Mouse (Mus musculus): ENCODE data around the gene Grwd1. TPM values are rescaled to one million over a fixed set of nuclear protein-coding genes. Genes with fewer than 3 reads are reported as not detected.

Gene Grwd1
- polyA plus RNA-seq, 1 experiment from 2014 or later, result 16.4 TPM

GRCm38 (mm10) chr7:45775237-45775636, 55.5 kb downstream of the Grwd1 start:
- H3K4me3 ChIP-seq (ENCODE audit: low read depth, low read length), result no peak overlapping the region
- no peak overlapping the region; the same call in 1 of the 2 replicates for H3K27ac ChIP-seq (ENCODE audit: low read depth, low read length)
- 71% methylated on average over 7 of the region's 7 CpGs for WGBS
- H3K4me1 ChIP-seq (replicated peaks; ENCODE audit: control insufficient read depth, insufficient read depth, low read length), result no peaks in the 10 kb centered on the region
- no peaks in the 10 kb centered on the region for H3K27me3 ChIP-seq (replicated peaks; ENCODE audit: control insufficient read depth, insufficient read depth, low read length)
- no peaks in the 10 kb centered on the region for H3K36me3 ChIP-seq (ENCODE audit: control insufficient read depth, insufficient read depth)
- no peak overlapping the region for H3K9ac ChIP-seq (ENCODE audit: low read depth, low read length)
- H3K9me3 ChIP-seq (ENCODE audit: control insufficient read depth), result no peaks in the 10 kb centered on the region
- H3K4me2 ChIP-seq (replicated peaks; ENCODE audit: low read depth), result no peak overlapping the region
- TF ChIP-seq CTCF (IDR thresholded peaks at IDR 0.05; ENCODE audit: low read depth), result no peak
- ATAC-seq, result no peak

Other genes with a start within 250 kb of the Grwd1 start
- not detected in 2 replicates for gene Fgf21, start 215.5 kb downstream of the Grwd1 start, polyA plus RNA-seq (2015; fragmentation: Nextera tagmentation; extraction: Ambion mirVana)
- 0.05 and 0.23 TPM in 2 replicates for gene Fut1, start 213.7 kb downstream of the Grwd1 start, polyA plus RNA-seq (2015; fragmentation: Nextera tagmentation; extraction: Ambion mirVana)
- gene Izumo1, start 209.1 kb downstream of the Grwd1 start, polyA plus RNA-seq (2015; fragmentation: Nextera tagmentation; extraction: Ambion mirVana), result 0.08 TPM in 2 replicates
- 5.7 and 6.1 TPM in 2 replicates for gene Rasip1, start 203.5 kb downstream of the Grwd1 start, polyA plus RNA-seq (2015; fragmentation: Nextera tagmentation; extraction: Ambion mirVana)
- gene Mamstr, start 191.0 kb downstream of the Grwd1 start, polyA plus RNA-seq (2015; fragmentation: Nextera tagmentation; extraction: Ambion mirVana), result 2.8 and 3.7 TPM in 2 replicates
- 2.9 and 3.6 TPM in 2 replicates for gene Fut2, start 164.6 kb downstream of the Grwd1 start, polyA plus RNA-seq (2015; fragmentation: Nextera tagmentation; extraction: Ambion mirVana)
- 0.10 and 0.20 TPM in 2 replicates for gene Ntn5, start 146.9 kb downstream of the Grwd1 start, polyA plus RNA-seq (2015; fragmentation: Nextera tagmentation; extraction: Ambion mirVana)
- gene Sec1, start 136.5 kb downstream of the Grwd1 start, polyA plus RNA-seq (2015; fragmentation: Nextera tagmentation; extraction: Ambion mirVana), result 0.08 and 0.25 TPM in 2 replicates
- gene Car11, start 131.1 kb downstream of the Grwd1 start, polyA plus RNA-seq (2015; fragmentation: Nextera tagmentation; extraction: Ambion mirVana), result 2.1 and 2.7 TPM in 2 replicates
- 6.9 and 8.6 TPM in 2 replicates for gene Dbp, start 125.9 kb downstream of the Grwd1 start, polyA plus RNA-seq (2015; fragmentation: Nextera tagmentation; extraction: Ambion mirVana)
- 708 and 740 TPM in 2 replicates for gene Rpl18, start 115.5 kb downstream of the Grwd1 start, polyA plus RNA-seq (2015; fragmentation: Nextera tagmentation; extraction: Ambion mirVana)
- gene Sphk2, start 112.9 kb downstream of the Grwd1 start, polyA plus RNA-seq (2015; fragmentation: Nextera tagmentation; extraction: Ambion mirVana), result 55.1 and 55.9 TPM in 2 replicates
- 16.6 and 16.7 TPM in 2 replicates for gene Fam83e, start 109.7 kb downstream of the Grwd1 start, polyA plus RNA-seq (2015; fragmentation: Nextera tagmentation; extraction: Ambion mirVana)
- gene Spaca4, start 105.1 kb downstream of the Grwd1 start, polyA plus RNA-seq (2015; fragmentation: Nextera tagmentation; extraction: Ambion mirVana), result 0.17 and 0.22 TPM in 2 replicates
- gene Lmtk3, start 47.2 kb downstream of the Grwd1 start, polyA plus RNA-seq (2015; fragmentation: Nextera tagmentation; extraction: Ambion mirVana), result 0.08 and 0.29 TPM in 2 replicates
- 36.7 and 37.1 TPM in 2 replicates for gene Sult2b1, start 46.3 kb downstream of the Grwd1 start, polyA plus RNA-seq (2015; fragmentation: Nextera tagmentation; extraction: Ambion mirVana)
- 61.9 and 66.4 TPM in 2 replicates for gene Cyth2, start 16.4 kb downstream of the Grwd1 start, polyA plus RNA-seq (2015; fragmentation: Nextera tagmentation; extraction: Ambion mirVana)
- 0.10 and 0.27 TPM in 2 replicates for gene Kcnj14, start 6.2 kb downstream of the Grwd1 start, polyA plus RNA-seq (2015; fragmentation: Nextera tagmentation; extraction: Ambion mirVana)
- 99.6 and 107 TPM in 2 replicates for gene Kdelr1, start 41.8 kb upstream of the Grwd1 start, polyA plus RNA-seq (2015; fragmentation: Nextera tagmentation; extraction: Ambion mirVana)
- 0.66 and 1.1 TPM in 2 replicates for gene Grin2d, start 47.4 kb upstream of the Grwd1 start, polyA plus RNA-seq (2015; fragmentation: Nextera tagmentation; extraction: Ambion mirVana)
- gene Syngr4, start 65.8 kb upstream of the Grwd1 start, polyA plus RNA-seq (2015; fragmentation: Nextera tagmentation; extraction: Ambion mirVana), result 0.72 and 0.75 TPM in 2 replicates
- 6.8 and 7.4 TPM in 2 replicates for gene Tmem143, start 66.0 kb upstream of the Grwd1 start, polyA plus RNA-seq (2015; fragmentation: Nextera tagmentation; extraction: Ambion mirVana)
- 82.4 and 83.3 TPM in 2 replicates for gene Emp3, start 90.5 kb upstream of the Grwd1 start, polyA plus RNA-seq (2015; fragmentation: Nextera tagmentation; extraction: Ambion mirVana)
- 2.9 and 3.3 TPM in 2 replicates for gene Ccdc114, start 93.1 kb upstream of the Grwd1 start, polyA plus RNA-seq (2015; fragmentation: Nextera tagmentation; extraction: Ambion mirVana)
- 5.3 and 7.1 TPM in 2 replicates for gene Abcc6, start 199.4 kb upstream of the Grwd1 start, polyA plus RNA-seq (2015; fragmentation: Nextera tagmentation; extraction: Ambion mirVana)
- gene Nomo1, start 202.8 kb upstream of the Grwd1 start, polyA plus RNA-seq (2015; fragmentation: Nextera tagmentation; extraction: Ambion mirVana), result 34.4 and 37.3 TPM in 2 replicates